Mouse (Mus musculus) liver, adult 2 months (tissue): Measurements from ENCODE around the gene Kcnmb2. TPM values are rescaled to one million over a fixed set of nuclear protein-coding genes. Genes with fewer than 3 reads are reported as not detected.

Source experiments
- DNase-seq: peaks from one replicate; pipeline ENCODE4 v3.0.0-alpha.2; 2011; ENCODE audit warnings: low read depth, low spot score; ENCODE audit errors: extremely low read depth
- H3K27ac ChIP-seq: fragments of 200-500 bp; replicated peaks from 2 replicates; pipeline ENCODE4 v1.5.1; 2012; ENCODE audit warnings: low read depth, mild to moderate bottlenecking, control low read depth, inconsistent platforms, low read length; ENCODE audit not compliant: insufficient read depth
- H3K27me3 ChIP-seq: fragments of 200-500 bp; 2 replicates; pipeline ENCODE4 v1.6.1; 2012; ENCODE audit warnings: mild to moderate bottlenecking, moderate library complexity, low read length, inconsistent platforms; ENCODE audit not compliant: control insufficient read depth, insufficient read depth
- H3K36me3 ChIP-seq: fragments of 200-500 bp; 2 replicates; pipeline ENCODE4 v1.6.1; 2012; ENCODE audit warnings: low read length, inconsistent platforms; ENCODE audit not compliant: control insufficient read depth, insufficient read depth
- H3K4me1 ChIP-seq: fragments of 200-500 bp; 2 replicates; pipeline ENCODE4 v1.6.1; 2011; ENCODE audit warnings: low read length; ENCODE audit not compliant: control insufficient read depth, insufficient read depth
- H3K4me3 ChIP-seq: fragments of 200-500 bp; 2 replicates; pipeline ENCODE4 v1.5.1; 2011; ENCODE audit warnings: low read depth, mild to moderate bottlenecking, control low read depth, low read length, moderate library complexity; ENCODE audit not compliant: insufficient read depth
- H3K79me2 ChIP-seq: fragments of 200-500 bp; 2 replicates; pipeline ENCODE4 v1.6.1; 2012; ENCODE audit warnings: inconsistent platforms, mild to moderate bottlenecking, low read length, moderate library complexity; ENCODE audit not compliant: control insufficient read depth, insufficient read depth
- H3K9ac ChIP-seq: fragments of 200-500 bp; 2 replicates; pipeline ENCODE4 v1.6.1; 2012; ENCODE audit warnings: low read depth, mild to moderate bottlenecking, control low read depth, inconsistent platforms, low read length
- CTCF ChIP-seq: fragments of 200-500 bp; IDR thresholded peaks from 2 replicates; pipeline ENCODE4 v1.5.1; 2011; ENCODE audit warnings: low read depth, low read length, control low read depth
- POLR2A ChIP-seq: fragments of 200-500 bp; IDR thresholded peaks from 2 replicates; pipeline ENCODE4 v1.6.1; 2011; ENCODE audit warnings: low read length, control low read depth; ENCODE audit not compliant: insufficient read depth; ENCODE audit errors: extremely low read depth
- WGBS: fragments of 180-500 bp; shearing (Covaris S2); methylation state at CpG from one replicate; pipeline ENCODE4 v1.1.7; 2018; 5-methylcytosine and 5-hydroxymethylcytosine counted together
- polyA plus RNA-seq: library from polyadenylated mRNA; depleted of rRNA; stranded (reverse); fragments of >200 nt; gene quantifications from 2 replicates; pipeline ENCODE4 v1.2.3, GENCODE M21; 2012
- total RNA-seq: library from RNA; depleted of rRNA; stranded (reverse); fragments of >200 nt; gene quantifications from 2 replicates; pipeline ENCODE4 v1.2.3, GENCODE M21; 2014

Gene Kcnmb2
- total and polyA plus RNA-seq, 2 experiments, result 0.05 TPM; not detected in 1

- H3K79me2 ChIP-seq, result no peaks in the 10 kb centered on the region
- H3K9ac ChIP-seq, result no peak overlapping the region
- H3K36me3 ChIP-seq, result no peaks in the 10 kb centered on the region
- DNase-seq, result no peak
- WGBS, result 82% methylated on average over 5 of the region's 5 CpGs
- no peaks in the 10 kb centered on the region for H3K27me3 ChIP-seq
- TF ChIP-seq CTCF (no peak), POLR2A (no peak)
- H3K4me1 ChIP-seq, result no peaks in the 10 kb centered on the region
- no peak overlapping the region for H3K27ac ChIP-seq
- no peak overlapping the region for H3K4me3 ChIP-seq
Observed at GRCm38 (mm10) chr3:32194014-32194413, 291.7 kb downstream of the Kcnmb2 start.

GRCm38 (mm10) chr3:32226755-32227154 lies 324.4 kb downstream of the Kcnmb2 start:
- Histone ChIP-seq H3K9ac (no peak overlapping the region), H3K4me1 (no peaks in the 10 kb centered on the region), H3K27ac (no peak overlapping the region), H3K27me3 (no peaks in the 10 kb centered on the region), H3K36me3 (no peaks in the 10 kb centered on the region), H3K4me3 (no peak overlapping the region), H3K79me2 (no peaks in the 10 kb centered on the region)
- no peak for TF ChIP-seq POLR2A
- TF ChIP-seq CTCF, result no peak
- DNase-seq, result no peak
- WGBS, result 81% methylated on average over 2 of the region's 2 CpGs

GRCm38 (mm10) chr3:32236766-32237165 lies 334.5 kb downstream of the Kcnmb2 start:
- H3K27me3 ChIP-seq, result 0 out of 2 replicates have a peak, but pooled peaks cover 2% of the 10 kb centered on the region
- 74% methylated on average over 5 of the region's 5 CpGs for WGBS
- TF ChIP-seq POLR2A (no peak), CTCF (no peak)
- no peaks in the 10 kb centered on the region for H3K4me1 ChIP-seq
- H3K9ac ChIP-seq, result no peak overlapping the region
- H3K36me3 ChIP-seq, result no peaks in the 10 kb centered on the region
- no peak overlapping the region for H3K4me3 ChIP-seq
- no peak overlapping the region for H3K27ac ChIP-seq
- no peak for DNase-seq
- no peaks in the 10 kb centered on the region for H3K79me2 ChIP-seq
